Mouse (Mus musculus) midbrain, postnatal 0 days (tissue): ENCODE measurements around the gene Adamtsl1. TPM values are rescaled to one million over a fixed set of nuclear protein-coding genes. Genes with fewer than 3 reads are reported as not detected.

Source experiments
- ATAC-seq: fragments of 200-750 bp; cut with Nextera tagmentation; 2 replicates; pipeline ENCODE4 v1.8.0; 2017; ENCODE audit warnings: moderate number of reproducible peaks, mild to moderate bottlenecking, moderate TSS enrichment, moderate library complexity; ENCODE audit not compliant: low FRiP score
- DNase-seq: peaks from one replicate; pipeline ENCODE4 v3.0.0-alpha.2; 2015; ENCODE audit warnings: low spot score
- H3K27ac ChIP-seq: fragments of 300-500 bp; sonication (generic); 2 replicates; pipeline ENCODE4 v1.5.1; 2014; ENCODE audit warnings: low read depth, mild to moderate bottlenecking, low read length, mixed read lengths
- H3K27me3 ChIP-seq: fragments of 300-500 bp; sonication (generic); 2 replicates; pipeline ENCODE4 v1.6.1; 2014; ENCODE audit warnings: low read length, control low read depth, mixed read lengths; ENCODE audit not compliant: insufficient read depth
- H3K36me3 ChIP-seq: fragments of 300-500 bp; sonication (generic); 2 replicates; pipeline ENCODE4 v1.6.1; 2014; ENCODE audit warnings: low read length, control low read depth, mixed read lengths; ENCODE audit not compliant: insufficient read depth
- H3K4me1 ChIP-seq: fragments of 300-500 bp; sonication (generic); 2 replicates; pipeline ENCODE4 v1.6.1; 2014; ENCODE audit warnings: mild to moderate bottlenecking, control low read depth, antibody characterized with exemption, low read length, mixed read lengths; ENCODE audit not compliant: insufficient read depth
- H3K4me2 ChIP-seq: fragments of 300-500 bp; sonication (generic); 2 replicates; pipeline ENCODE4 v1.6.1; 2014; ENCODE audit warnings: low read depth, mild to moderate bottlenecking, low read length, mixed read lengths; ENCODE audit not compliant: poor library complexity, severe bottlenecking
- H3K4me3 ChIP-seq: fragments of 300-500 bp; sonication (generic); 2 replicates; pipeline ENCODE4 v1.5.1; 2014; ENCODE audit warnings: low read depth, mild to moderate bottlenecking, low read length, moderate library complexity
- H3K9ac ChIP-seq: fragments of 300-500 bp; sonication (generic); replicated peaks from 2 replicates; pipeline ENCODE4 v1.6.1; 2014; ENCODE audit warnings: mild to moderate bottlenecking, low read length, moderate library complexity, mixed read lengths; ENCODE audit not compliant: poor library complexity, severe bottlenecking
- H3K9me3 ChIP-seq: fragments of 300-500 bp; sonication (generic); 2 replicates; pipeline ENCODE4 v1.6.1; 2016; ENCODE audit warnings: low read length, control low read depth
- CTCF ChIP-seq: IDR thresholded peaks from 2 replicates; pipeline ENCODE4 v1.5.1; 2016; ENCODE audit warnings: antibody characterized with exemption, mild to moderate bottlenecking
- WGBS: fragments of 180-500 bp; shearing (Covaris S2); extraction: QIAGEN DNeasy Blood & Tissue Kit; methylation state at CpG from one replicate; pipeline ENCODE4 v1.1.7; 2014; 5-methylcytosine and 5-hydroxymethylcytosine counted together
- polyA plus RNA-seq: library from polyadenylated mRNA; unstranded; fragments of >200 nt; fragmentation: Nextera tagmentation; extraction: Ambion mirVana; gene quantifications from 2 replicates; pipeline ENCODE4 v1.2.1, GENCODE M21; 2015
- total RNA-seq: library from RNA; depleted of rRNA; stranded (reverse); fragments of >200 nt; gene quantifications from 2 replicates; pipeline ENCODE4 v1.2.3, GENCODE M21; 2014

Adamtsl1 gene
- total and polyA plus RNA-seq, 2 experiments from 2014 or later = 4.9 to 7.3 TPM

GRCm38 (mm10) chr4:86388430-86388829 lies 874.5 kb downstream of the Adamtsl1 start:
- Histone ChIP-seq H3K4me2 (no peak overlapping the region), H3K4me3 (no peak overlapping the region), H3K27me3 (no peaks in the 10 kb centered on the region), H3K36me3 (no peaks in the 10 kb centered on the region), H3K27ac (no peak overlapping the region), H3K9ac (no peak overlapping the region), H3K9me3 (no peaks in the 10 kb centered on the region), H3K4me1 (no peaks in the 10 kb centered on the region)
- no peak for TF ChIP-seq CTCF
- DNase-seq = no peak
- WGBS = 89% methylated on average over 5 of the region's 5 CpGs
- ATAC-seq = no peak

GRCm38 (mm10) chr4:86391176-86391575 lies 877.2 kb downstream of the Adamtsl1 start:
- 55% methylated on average over 3 of the region's 3 CpGs for WGBS
- H3K27me3 ChIP-seq = no peaks in the 10 kb centered on the region
- no peaks in the 10 kb centered on the region for H3K4me1 ChIP-seq
- no peaks in the 10 kb centered on the region for H3K9me3 ChIP-seq
- ATAC-seq (no peak), DNase-seq (no peak)
- no peak overlapping the region for H3K27ac ChIP-seq
- H3K4me2 ChIP-seq = no peak overlapping the region
- no peak overlapping the region for H3K4me3 ChIP-seq
- no peaks in the 10 kb centered on the region for H3K36me3 ChIP-seq
- TF ChIP-seq CTCF = no peak
- no peak overlapping the region for H3K9ac ChIP-seq

- H3K4me1 ChIP-seq = no peaks in the 10 kb centered on the region
- no peak overlapping the region for H3K9ac ChIP-seq
- no peak overlapping the region for H3K4me3 ChIP-seq
- H3K4me2 ChIP-seq = no peak overlapping the region
- H3K9me3 ChIP-seq = no peaks in the 10 kb centered on the region
- no peaks in the 10 kb centered on the region for H3K27me3 ChIP-seq
- H3K27ac ChIP-seq = no peak overlapping the region
- TF ChIP-seq CTCF = no peak
- no peaks in the 10 kb centered on the region for H3K36me3 ChIP-seq
- DNase-seq (peak; percentile 6), ATAC-seq (no peak)
- WGBS = 86% methylated on average over 6 of the region's 6 CpGs
These were observed 881.7 kb downstream of the Adamtsl1 start for GRCm38 (mm10) chr4:86395636-86396035.

GRCm38 (mm10) chr4:86396672-86397288 lies 882.8 kb downstream of the Adamtsl1 start:
- no peaks in the 10 kb centered on the region for H3K4me1 ChIP-seq
- H3K9ac ChIP-seq = no peak overlapping the region
- H3K36me3 ChIP-seq = no peaks in the 10 kb centered on the region
- WGBS = 75% methylated on average over 7 of the region's 7 CpGs
- ATAC-seq = no peak
- H3K4me2 ChIP-seq = no peak overlapping the region
- H3K27ac ChIP-seq = no peak overlapping the region
- H3K27me3 ChIP-seq = no peaks in the 10 kb centered on the region
- DNase-seq = no peak
- no peak for TF ChIP-seq CTCF
- H3K4me3 ChIP-seq = no peak overlapping the region
- no peaks in the 10 kb centered on the region for H3K9me3 ChIP-seq

GRCm38 (mm10) chr4:86397470-86397869 lies 883.5 kb downstream of the Adamtsl1 start:
- Histone ChIP-seq H3K4me2 (no peak overlapping the region), H3K9me3 (no peaks in the 10 kb centered on the region), H3K4me3 (no peak overlapping the region), H3K9ac (no peak overlapping the region), H3K27me3 (no peaks in the 10 kb centered on the region), H3K27ac (no peak overlapping the region), H3K36me3 (no peaks in the 10 kb centered on the region), H3K4me1 (no peaks in the 10 kb centered on the region)
- TF ChIP-seq CTCF = no peak
- WGBS = 90% methylated on average over 2 of the region's 2 CpGs
- ATAC-seq (no peak), DNase-seq (no peak)

GRCm38 (mm10) chr4:86401116-86401515 lies 887.1 kb downstream of the Adamtsl1 start:
- Histone ChIP-seq H3K4me3 (no peak overlapping the region), H3K9me3 (no peaks in the 10 kb centered on the region), H3K36me3 (no peaks in the 10 kb centered on the region), H3K4me1 (no peaks in the 10 kb centered on the region), H3K4me2 (no peak overlapping the region), H3K9ac (no peak overlapping the region), H3K27me3 (no peaks in the 10 kb centered on the region), H3K27ac (no peak overlapping the region)
- ATAC-seq (no peak), DNase-seq (no peak)
- no peak for TF ChIP-seq CTCF
- WGBS = 29% methylated on average over 3 of the region's 3 CpGs
